Mouse (Mus musculus) heart, postnatal 0 days (tissue): Measurements from ENCODE around the gene Gipc2.

Source experiments
- CTCF ChIP-seq: IDR thresholded peaks from 2 replicates; pipeline ENCODE4 v1.5.1; 2016; ENCODE audit warnings: antibody characterized with exemption, control low read depth, low read depth
- EP300 ChIP-seq: IDR thresholded peaks from 2 replicates; pipeline ENCODE4 v1.6.1; 2016; ENCODE audit warnings: antibody characterized with exemption, low read depth

DNA sequence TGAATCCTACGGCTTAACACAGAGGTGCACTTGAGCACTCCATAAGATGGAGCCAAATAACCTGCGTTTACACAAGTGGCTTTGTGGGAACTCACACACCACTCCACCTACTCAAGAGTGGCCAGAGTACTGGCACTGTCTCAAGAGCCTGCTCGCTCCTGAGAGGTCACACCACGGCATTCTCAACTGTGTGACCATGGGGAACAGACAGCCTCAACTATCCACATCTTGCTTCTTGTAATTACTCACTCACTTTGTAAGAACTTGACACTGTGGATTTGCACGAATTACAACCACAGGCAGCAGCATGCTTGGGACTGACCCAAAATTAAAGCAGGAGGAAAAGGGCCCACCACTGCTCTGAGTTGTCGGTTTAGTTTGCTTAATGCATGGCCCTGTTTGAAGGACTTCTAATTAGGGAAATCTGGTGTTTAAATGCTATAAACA lies 25.8 kb upstream of the Gipc2 start:
- TF ChIP-seq CTCF (peak; percentile 10; the same call in 1 of the 2 replicates), EP300 (no peak)
